Mouse (Mus musculus) fat pad, adult 2 months (tissue): ENCODE results near the gene Ror2.

ENCODE experiments used
- DNase-seq: peaks from one replicate; pipeline ENCODE4 v3.0.0-alpha.2; 2011; ENCODE audit warnings: low read depth, low spot score; ENCODE audit errors: extremely low read depth

The Ror2 gene

GRCm38 (mm10) chr13:53140298-53140697 is 145.6 kb downstream of the Ror2 start:
- DNase-seq = no peak

GRCm38 (mm10) chr13:53130567-53130966 is 155.4 kb downstream of the Ror2 start:
- DNase-seq = no peak

- DNase-seq = no peak
These were observed 155.9 kb downstream of the Ror2 start for GRCm38 (mm10) chr13:53130032-53130431.

DNA sequence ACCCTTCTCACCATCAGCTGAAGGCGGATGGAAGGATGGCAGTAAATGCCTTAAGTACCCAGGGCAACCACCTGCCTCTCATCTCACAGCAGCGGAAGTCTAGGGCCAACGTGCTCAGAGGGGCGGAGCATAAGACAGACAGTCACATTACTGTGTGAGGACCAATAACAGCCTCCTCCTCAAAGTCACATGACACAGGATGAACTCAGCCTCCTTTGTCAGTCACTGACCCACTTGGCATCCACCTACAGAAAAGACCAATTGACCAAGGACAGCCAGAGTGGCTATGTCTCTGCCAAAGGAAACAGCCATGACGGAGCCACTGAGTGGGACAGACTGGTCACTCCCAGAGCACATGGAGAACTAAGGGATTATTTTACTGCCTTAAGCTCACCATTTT is 160.3 kb downstream of the Ror2 start:
- no peak for DNase-seq

DNA sequence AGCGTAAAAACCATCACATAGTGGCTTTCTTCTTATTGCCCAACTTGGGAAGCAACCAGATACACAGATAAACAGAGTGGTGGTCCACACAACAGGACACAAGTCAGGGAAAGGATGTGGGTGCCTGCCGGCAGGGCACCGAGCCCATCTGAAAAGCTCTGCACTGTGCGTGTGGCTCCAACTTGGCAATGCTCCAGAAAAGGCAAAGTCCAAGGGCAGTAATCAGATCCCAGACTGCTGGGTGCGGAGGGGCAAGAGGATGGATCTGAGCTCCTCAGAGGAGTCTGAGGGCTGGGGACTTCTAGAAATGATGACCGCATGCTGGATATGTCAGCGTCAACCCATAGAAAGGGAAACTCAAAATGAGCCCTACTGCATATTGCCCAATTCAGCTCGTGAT is 163.8 kb downstream of the Ror2 start:
- DNase-seq = no peak

DNA sequence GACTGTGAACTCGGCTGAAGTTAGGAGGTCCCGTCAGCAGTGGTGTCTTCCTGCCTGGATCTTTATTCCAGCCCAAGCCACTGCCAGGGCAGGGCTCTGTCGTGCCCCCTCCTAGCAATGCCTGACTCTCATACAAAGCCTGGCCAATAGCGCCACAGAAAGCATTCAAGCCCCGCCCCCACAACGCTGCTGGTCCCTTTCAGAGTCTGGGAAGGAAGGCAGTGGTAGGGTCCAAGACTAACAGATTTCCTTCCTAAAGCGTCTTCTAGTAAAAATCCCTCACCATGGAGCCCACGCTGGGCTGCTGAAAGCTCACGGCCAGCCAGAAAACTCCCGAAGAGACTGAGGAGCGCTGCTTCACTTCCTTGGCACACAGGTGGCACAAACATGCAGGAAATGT is 165.0 kb downstream of the Ror2 start:
- no peak for DNase-seq

- no peak for DNase-seq
These were observed 166.1 kb downstream of the Ror2 start for GRCm38 (mm10) chr13:53119586-53120426.

DNA sequence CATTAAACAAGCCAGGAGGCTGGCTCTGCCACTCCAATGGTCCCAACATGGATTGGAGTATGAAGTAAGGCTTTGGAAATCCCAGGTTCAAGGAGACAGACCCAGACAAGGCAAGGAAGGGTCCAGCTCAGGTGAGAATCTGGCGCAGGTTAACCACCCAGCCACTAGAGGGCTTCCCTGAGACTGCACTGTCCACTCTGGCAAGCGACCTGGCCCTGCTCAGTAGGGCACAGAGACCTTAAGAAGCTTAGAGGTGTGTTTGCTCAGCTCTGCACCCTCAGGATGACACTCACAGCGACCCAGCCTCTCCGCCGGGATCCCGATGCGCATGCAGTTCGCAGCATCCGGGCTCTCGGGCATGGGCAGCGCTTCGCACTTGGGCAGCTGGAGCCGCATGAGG is 167.5 kb downstream of the Ror2 start:
- DNase-seq = no peak

DNA sequence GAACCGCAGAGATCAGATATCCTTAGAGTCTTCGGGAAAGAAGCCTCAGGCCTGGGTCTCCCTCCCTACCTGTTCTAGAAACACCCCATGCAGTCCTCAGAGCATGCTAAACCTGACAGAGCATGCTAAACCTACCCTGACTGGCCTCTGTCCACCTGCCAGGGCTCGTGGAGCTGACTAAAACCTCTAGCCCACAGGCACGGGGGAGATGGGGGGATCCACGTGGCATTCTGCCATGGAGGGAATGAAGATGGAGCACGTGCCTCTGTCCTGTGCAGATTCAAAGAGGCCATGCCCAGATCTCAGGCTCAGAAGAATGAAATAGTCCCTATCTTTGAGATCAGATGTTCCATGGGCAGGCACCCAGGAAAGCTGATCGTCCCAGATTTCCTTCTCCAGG is 168.0 kb downstream of the Ror2 start:
- no peak for DNase-seq

DNA sequence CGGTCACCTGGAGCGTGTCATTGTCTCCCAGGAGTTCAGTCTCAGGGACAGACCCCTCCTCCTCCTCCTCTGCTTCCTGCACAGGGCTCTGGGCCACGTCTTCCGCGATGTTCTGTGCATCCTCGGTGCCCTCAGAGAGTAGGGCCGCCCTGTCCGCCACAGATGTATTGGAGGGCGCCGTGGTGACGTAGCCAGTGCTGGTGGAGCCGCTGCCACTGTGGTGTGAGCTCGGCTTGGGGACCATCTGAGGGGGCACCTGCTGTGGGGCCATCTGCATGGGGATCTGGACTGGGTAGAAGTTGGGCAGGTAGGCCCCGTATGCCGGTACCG is 175.7 kb downstream of the Ror2 start:
- no peak for DNase-seq

- DNase-seq = no peak
These were observed 176.2 kb downstream of the Ror2 start for GRCm38 (mm10) chr13:53109560-53110248.

DNA sequence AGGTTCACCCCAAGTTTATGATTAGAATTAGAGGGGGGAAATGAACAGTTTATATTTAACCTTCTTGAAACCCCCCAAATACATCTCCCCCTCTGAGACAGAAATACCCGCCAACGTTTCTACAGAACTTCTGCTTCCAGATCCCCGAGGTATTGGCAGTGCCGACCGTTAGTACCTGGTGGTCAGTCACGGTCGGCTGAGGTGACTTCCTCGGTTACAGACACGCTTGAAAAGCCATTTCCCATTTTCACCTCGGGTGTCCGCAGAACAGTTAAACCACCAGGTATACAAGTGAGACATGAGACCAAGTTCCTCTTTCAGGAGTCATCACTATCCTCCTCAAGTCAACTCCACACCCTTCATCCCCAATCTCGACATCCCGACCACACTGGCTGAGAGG is 179.2 kb downstream of the Ror2 start:
- no peak for DNase-seq

GRCm38 (mm10) chr13:53099771-53100682 is 185.9 kb downstream of the Ror2 start:
- DNase-seq = no peak

GRCm38 (mm10) chr13:53096615-53097014 is 189.3 kb downstream of the Ror2 start:
- DNase-seq = no peak

DNA sequence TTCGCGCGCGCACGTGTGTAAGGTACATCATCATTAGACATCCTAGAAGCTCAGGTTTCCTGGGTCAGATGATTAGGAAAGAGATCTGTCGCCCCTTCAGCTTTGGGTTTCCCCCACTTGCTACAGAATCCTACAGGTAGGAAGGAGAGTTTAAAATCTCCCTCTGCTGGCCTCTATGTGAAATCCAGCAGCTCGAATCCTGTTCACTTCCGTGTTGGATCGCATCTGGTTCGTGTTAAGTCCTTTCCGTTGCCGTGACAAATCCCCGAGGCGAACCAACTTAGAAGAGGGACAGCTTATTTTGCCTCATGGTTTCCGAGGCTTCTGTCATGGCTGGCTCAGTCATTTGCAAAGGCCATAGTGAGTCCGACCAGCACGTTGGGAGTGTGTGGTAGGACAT is 190.7 kb downstream of the Ror2 start:
- DNase-seq = no peak

GRCm38 (mm10) chr13:53094658-53095057 is 191.3 kb downstream of the Ror2 start:
- no peak for DNase-seq

DNA sequence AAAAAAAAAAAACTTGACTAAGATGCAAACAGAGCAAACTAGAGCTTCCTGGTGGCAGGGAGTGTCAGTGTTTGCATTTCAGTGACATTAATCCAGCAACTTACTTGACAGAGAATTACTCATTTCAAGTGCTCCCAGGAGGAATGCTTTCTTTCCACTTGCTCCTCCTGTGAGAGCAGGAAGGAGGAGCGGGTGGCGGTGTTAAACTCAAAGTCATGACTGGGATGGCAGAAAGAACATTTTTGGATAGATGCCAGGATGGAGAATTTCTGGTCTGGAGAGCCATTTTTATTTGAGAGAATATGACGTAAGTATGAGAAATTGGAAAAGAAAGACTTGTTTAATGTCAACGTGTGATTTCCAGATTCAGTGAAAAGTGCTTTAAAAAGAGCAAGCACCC is 192.5 kb downstream of the Ror2 start:
- no peak for DNase-seq

- no peak for DNase-seq
These were observed 199.2 kb downstream of the Ror2 start for GRCm38 (mm10) chr13:53086552-53087282.

GRCm38 (mm10) chr13:53081846-53082245 is 204.1 kb downstream of the Ror2 start:
- DNase-seq = no peak

DNA sequence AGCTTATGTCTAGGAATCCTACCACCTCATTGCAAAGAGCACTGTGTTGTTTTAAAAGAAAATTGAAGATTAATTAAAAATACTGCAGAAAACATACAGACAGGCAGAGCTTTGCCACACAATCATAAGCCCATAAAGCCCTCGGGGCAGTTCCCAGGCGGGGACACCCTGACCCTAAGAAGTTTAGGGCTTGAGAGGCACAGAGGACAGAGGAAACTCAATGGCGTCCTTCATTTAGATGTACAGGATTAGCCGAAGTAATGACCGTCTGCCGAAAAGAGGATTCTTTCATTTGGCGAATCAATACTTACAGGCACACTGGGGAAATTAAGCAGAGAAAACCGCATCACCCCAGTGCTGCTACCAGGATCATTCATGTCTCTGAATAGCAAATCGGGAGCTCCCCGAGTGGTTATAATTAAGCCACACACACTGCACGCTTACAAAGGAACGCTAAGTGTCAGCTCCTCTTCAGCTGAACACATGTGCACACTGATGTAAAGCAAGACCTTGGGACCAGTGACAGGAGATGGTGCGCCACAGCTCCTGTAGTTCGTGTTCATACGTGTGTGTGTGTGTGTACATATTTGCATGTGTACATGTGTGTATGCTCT is 208.1 kb downstream of the Ror2 start:
- DNase-seq = no peak
